Mouse (Mus musculus) C2C12 (cell line): ENCODE data around the gene Pdcd6ip. TPM values are rescaled to one million over a fixed set of nuclear protein-coding genes. Genes with fewer than 3 reads are reported as not detected.

ENCODE experiments used
- H3K27me3 ChIP-seq: one replicate; pipeline ENCODE4 v1.6.1; 2011; ENCODE audit not compliant: control insufficient read depth, insufficient read depth, insufficient read length
- H3K36me3 ChIP-seq: one replicate; pipeline ENCODE4 v1.6.1; 2011; ENCODE audit not compliant: control insufficient read depth, insufficient read depth
- H3K4me3 ChIP-seq: one replicate; pipeline ENCODE4 v1.5.1; 2011; ENCODE audit warnings: mild to moderate bottlenecking, control low read depth; ENCODE audit not compliant: poor library complexity, insufficient read depth, severe bottlenecking
- H3K79me2 ChIP-seq: one replicate; pipeline ENCODE4 v1.6.1; 2011; ENCODE audit not compliant: control insufficient read depth, insufficient read depth
- H3K79me3 ChIP-seq: one replicate; pipeline ENCODE4 v1.6.1; 2011; ENCODE audit warnings: low read depth, control low read depth
- H3ac ChIP-seq: one replicate; pipeline ENCODE3; 2011; ENCODE audit warnings: low read depth; ENCODE audit not compliant: control insufficient read depth, insufficient read length
- CEBPB ChIP-seq: IDR thresholded peaks from one replicate; pipeline ENCODE4 v1.6.1; 2011; ENCODE audit warnings: low read depth, mild to moderate bottlenecking, control low read depth, moderate library complexity
- CTCF ChIP-seq: IDR thresholded peaks from one replicate; pipeline ENCODE4 v1.5.1; 2011; ENCODE audit not compliant: control insufficient read depth, insufficient read depth, insufficient read length
- FOSL1 ChIP-seq: IDR thresholded peaks from one replicate; pipeline ENCODE4 v1.8.0; 2011; ENCODE audit warnings: mild to moderate bottlenecking, low read length; ENCODE audit not compliant: poor library complexity, insufficient read depth, severe bottlenecking
- MAX ChIP-seq: IDR thresholded peaks from one replicate; pipeline ENCODE4 v1.6.1; 2011; ENCODE audit warnings: mild to moderate bottlenecking, control low read depth
- MYOD1 ChIP-seq: IDR thresholded peaks from one replicate; pipeline ENCODE4 v1.6.1; 2011; ENCODE audit warnings: low read depth; ENCODE audit not compliant: control insufficient read depth, insufficient read length
- MYOG ChIP-seq: IDR thresholded peaks from one replicate; pipeline ENCODE4 v1.6.1; 2011; ENCODE audit not compliant: control insufficient read depth, insufficient read length; ENCODE audit errors: extremely low read depth
- USF1 ChIP-seq: IDR thresholded peaks from one replicate; pipeline ENCODE4 v1.6.1; 2011; ENCODE audit warnings: low read depth, mild to moderate bottlenecking, control low read depth, moderate library complexity
- polyA plus RNA-seq: library from polyadenylated mRNA; unstranded; fragments of >200 nt; fragmentation: generic; extraction: Trizol; gene quantifications from one replicate; pipeline ENCODE4 v1.2.1, GENCODE M21; 2012; ENCODE audit warnings: missing spikeins

The Pdcd6ip gene
- polyA plus RNA-seq, 1 experiment = 62.5 TPM

DNA sequence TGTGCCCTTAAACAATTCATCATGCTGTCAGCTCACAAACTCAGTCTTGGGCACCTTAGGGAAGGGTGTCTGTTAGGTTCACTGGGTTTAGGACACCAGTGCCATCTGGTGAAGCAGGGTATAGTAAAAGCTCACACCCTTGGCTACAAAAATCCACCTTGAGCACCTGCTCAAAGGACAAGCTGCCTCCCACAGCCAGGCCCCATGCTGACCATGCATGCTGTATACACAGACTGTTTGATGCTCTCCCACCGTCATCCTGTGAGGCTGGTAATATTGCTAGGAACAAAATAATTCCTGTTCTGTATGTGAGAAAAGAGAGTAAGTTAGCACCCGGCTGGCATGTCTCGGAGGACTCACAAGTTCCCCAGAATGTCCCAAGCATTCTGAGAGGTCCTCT lies 64.0 kb downstream of the Pdcd6ip start:
- Histone ChIP-seq H3K4me3 (no peak overlapping the region), H3K36me3 (no peaks in the 10 kb centered on the region), H3K79me2 (no peaks in the 10 kb centered on the region), H3K79me3 (no peaks in the 10 kb centered on the region), H3ac (no peak overlapping the region), H3K27me3 (no peaks in the 10 kb centered on the region)
- TF ChIP-seq CTCF = no peak
- TF ChIP-seq MYOD1 = no peak
- no peak for TF ChIP-seq FOSL1
- no peak for TF ChIP-seq MYOG
- no peak for TF ChIP-seq USF1
- no peak for TF ChIP-seq MAX
- TF ChIP-seq CEBPB = no peak

DNA sequence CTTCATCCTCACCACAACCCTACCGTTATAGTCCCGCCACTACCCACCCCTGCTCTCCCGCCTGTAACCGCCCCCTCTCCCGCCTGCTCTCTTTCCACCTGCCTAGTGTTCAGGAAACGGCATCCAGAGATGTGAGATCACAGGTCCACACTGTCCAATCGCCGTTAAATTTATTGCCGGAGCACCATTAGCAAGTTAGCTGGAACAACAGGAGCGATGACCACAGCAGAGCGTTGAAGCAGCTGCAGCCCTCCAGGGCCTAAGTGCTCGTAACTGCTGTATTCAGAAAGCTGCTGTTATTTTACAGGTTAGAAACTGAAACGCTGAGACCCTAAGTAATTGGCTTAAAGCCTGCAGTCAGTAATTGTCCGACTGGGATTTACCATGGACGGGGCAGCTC lies 64.4 kb downstream of the Pdcd6ip start:
- Histone ChIP-seq H3K4me3 (no peak overlapping the region), H3K79me3 (no peaks in the 10 kb centered on the region), H3ac (no peak overlapping the region), H3K36me3 (no peaks in the 10 kb centered on the region), H3K79me2 (no peaks in the 10 kb centered on the region), H3K27me3 (no peaks in the 10 kb centered on the region)
- TF ChIP-seq MYOD1 (no peak), CEBPB (no peak), CTCF (no peak), USF1 (no peak), MYOG (no peak), MAX (no peak), FOSL1 (no peak)

DNA sequence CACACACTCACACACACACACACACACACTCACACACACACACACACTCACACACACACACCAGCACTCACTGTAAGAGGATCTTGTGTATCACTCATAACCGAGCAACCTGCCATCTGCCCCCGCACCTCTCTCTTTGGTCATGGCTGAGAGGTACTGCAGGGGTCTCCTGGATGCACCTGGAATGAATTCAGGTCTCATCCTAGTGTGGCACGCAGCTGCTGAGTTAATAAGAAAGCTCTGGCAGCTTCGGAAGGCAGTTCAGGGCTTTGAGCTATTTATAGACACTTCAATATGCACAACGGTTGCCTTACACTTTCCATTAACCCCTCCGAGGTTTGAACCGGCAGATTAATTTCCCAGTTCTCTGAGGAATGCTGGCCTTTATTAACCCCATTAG lies 73.1 kb downstream of the Pdcd6ip start:
- H3K4me3 ChIP-seq = no peak overlapping the region
- TF ChIP-seq MYOG = no peak
- no peak for TF ChIP-seq CTCF
- TF ChIP-seq USF1 = no peak
- no peak for TF ChIP-seq MYOD1

DNA sequence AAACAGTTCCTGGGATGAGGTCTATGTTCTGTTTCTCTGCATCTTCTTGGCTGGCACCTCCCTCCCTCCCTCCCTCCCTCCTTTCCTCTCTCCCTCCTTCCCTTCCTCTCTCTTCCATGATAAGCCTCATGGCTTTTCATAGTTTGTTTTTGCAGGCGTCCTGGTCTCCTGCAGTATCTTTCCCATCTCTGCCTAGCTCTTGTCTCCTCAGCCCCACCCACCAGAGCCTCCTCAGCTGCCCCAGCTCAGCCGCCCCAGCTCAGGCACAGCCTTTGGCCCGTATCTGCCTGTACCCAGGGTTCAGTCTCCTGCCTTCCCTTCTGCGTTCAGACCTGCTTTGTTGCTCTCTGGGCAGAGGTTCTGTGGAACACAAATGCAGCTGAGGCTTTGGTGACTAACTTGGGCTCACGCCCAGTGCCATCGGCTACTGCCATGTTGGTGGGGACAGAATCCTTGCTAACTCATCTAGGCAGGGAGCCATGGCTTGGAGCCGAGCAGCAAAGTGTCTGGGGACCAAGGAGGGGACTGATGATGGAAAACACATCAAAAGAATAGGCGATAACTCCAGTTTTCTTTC lies 74.8 kb downstream of the Pdcd6ip start:
- Histone ChIP-seq H3K79me3 (no peaks in the 10 kb centered on the region), H3K79me2 (no peaks in the 10 kb centered on the region), H3ac (no peak overlapping the region), H3K27me3 (peaks cover 8% of the 10 kb centered on the region), H3K36me3 (no peaks in the 10 kb centered on the region), H3K4me3 (no peak overlapping the region)
- TF ChIP-seq CTCF (no peak), CEBPB (no peak), FOSL1 (no peak), USF1 (no peak), MAX (no peak), MYOD1 (no peak), MYOG (no peak)

More for the DNA sequence above, 73.1 kb downstream of the Pdcd6ip start:
- no peaks in the 10 kb centered on the region for H3K79me3 ChIP-seq
- H3ac ChIP-seq = no peak overlapping the region
- H3K79me2 ChIP-seq = no peaks in the 10 kb centered on the region
- no peaks in the 10 kb centered on the region for H3K36me3 ChIP-seq
- peaks cover 8% of the 10 kb centered on the region for H3K27me3 ChIP-seq

DNA sequence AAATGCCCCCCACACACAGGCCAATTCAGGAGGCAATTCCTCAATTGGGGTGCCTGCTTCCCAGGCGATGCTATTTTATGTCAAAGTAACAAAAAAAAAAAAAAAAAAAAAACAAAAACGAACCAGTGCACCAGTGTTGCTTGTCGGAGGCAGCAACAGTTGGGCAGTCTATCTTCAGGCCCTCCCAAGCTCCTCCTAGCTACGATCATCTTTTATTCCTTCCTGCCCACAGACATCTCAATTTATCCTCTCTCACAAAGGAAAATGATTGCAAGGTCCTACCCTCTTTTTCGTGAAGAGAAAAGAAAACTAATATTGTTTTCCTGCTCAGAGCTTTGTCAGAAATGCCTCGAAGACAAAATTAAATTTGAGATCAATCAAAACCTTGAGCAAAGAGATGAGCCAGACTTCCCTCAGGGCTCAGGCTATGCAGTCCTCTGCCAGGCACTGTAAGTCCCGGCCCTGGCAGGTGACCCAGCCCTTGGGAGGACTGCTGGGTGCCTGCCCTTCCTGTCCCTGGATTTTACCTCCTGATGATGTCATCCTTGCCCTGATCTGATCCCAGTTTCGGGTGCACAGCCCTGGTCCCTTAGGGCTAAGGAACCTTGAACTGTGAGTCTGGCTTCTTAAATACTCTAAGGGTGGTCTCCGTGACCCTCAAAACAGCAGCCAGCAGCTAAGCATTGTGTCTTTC lies 75.6 kb downstream of the Pdcd6ip start:
- H3ac ChIP-seq = no peak overlapping the region
- peaks cover 8% of the 10 kb centered on the region for H3K27me3 ChIP-seq
- H3K36me3 ChIP-seq = no peaks in the 10 kb centered on the region
- TF ChIP-seq MYOG (no peak), USF1 (no peak), CEBPB (no peak), CTCF (no peak), FOSL1 (no peak), MAX (no peak)
- no peaks in the 10 kb centered on the region for H3K79me2 ChIP-seq
- no peaks in the 10 kb centered on the region for H3K79me3 ChIP-seq
- H3K4me3 ChIP-seq = no peak overlapping the region

DNA sequence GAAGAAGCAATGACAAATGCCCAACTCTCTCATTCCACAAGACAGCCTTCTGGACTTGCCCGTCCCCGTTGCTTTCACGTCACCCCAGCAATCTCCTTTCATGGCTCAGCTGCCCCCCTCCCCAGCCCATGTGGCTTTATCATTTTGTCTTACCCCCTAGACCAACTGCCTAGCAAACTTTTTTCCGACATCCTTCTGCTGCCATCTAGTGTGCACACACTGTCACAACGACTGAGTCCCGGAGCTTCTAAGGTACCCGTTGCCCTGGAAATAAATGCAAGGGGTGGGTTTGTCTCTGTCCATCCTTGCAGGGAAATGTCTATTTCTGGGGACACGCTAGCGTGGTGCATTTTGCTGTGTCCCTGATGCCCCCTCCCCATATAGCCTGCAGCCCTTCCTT lies 78.4 kb downstream of the Pdcd6ip start:
- Histone ChIP-seq H3K79me2 (no peaks in the 10 kb centered on the region), H3K4me3 (no peak overlapping the region), H3K79me3 (no peaks in the 10 kb centered on the region), H3K36me3 (no peaks in the 10 kb centered on the region), H3K27me3 (peaks cover 8% of the 10 kb centered on the region), H3ac (no peak overlapping the region)
- TF ChIP-seq CTCF = peak; percentile 8
- no peak for TF ChIP-seq FOSL1
